Mouse (Mus musculus): Measurements from ENCODE around the gene Spag9. TPM values are rescaled to one million over a fixed set of nuclear protein-coding genes. Genes with fewer than 3 reads are reported as not detected.

Spag9 gene
- polyA plus RNA-seq (2014; fragmentation: Nextera tagmentation; extraction: Ambion mirVana) = 61.7 and 63.4 TPM in 2 replicates

DNA sequence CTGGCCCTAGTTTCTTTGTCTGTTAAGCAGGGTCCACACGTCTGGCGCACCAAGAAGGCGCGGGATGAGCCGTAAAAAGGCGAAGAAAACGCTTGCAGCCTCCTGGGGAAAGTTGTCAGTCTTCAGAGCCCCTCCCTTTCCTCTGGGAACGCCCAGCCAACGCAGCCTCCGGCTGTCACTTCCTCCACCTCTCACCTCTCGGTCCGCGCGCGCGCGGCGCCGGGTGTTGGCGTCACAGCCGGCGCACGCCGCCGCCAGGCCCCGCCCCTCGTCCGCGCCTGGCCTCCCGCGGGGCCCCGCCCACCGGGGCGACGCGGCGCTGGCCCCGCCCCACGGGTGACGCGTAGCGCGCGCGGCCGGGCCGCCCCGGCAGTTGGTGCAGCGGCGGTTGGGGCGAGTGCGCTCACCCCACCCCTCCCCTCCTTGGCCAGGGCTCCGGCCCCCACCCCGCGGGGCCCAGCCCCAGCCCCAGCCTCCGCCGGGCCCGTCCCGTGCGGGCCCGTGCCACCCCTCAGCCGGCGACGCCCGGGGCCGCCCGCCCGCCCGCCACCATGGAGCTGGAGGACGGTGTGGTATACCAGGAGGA lies at the start of gene Spag9:
Spag9 (plus strand) TSS at position 372 of the 586 bp plus-strand sequence.
- Histone ChIP-seq H3K4me1 (ENCODE audit: control insufficient read depth, insufficient read depth, low read length) (peaks cover 14% of the 10 kb centered on the region), H3K4me3 (ENCODE audit: low read depth, low read length) (peak within 1 kb of the TSS; percentile 91), H3K27me3 (ENCODE audit: control insufficient read depth, insufficient read depth, low read length) (no peaks in the 10 kb centered on the region), H3K36me3 (ENCODE audit: control insufficient read depth, insufficient read depth, low read length) (no peaks in the 10 kb centered on the region), H3K9ac (replicated peaks; ENCODE audit: low read depth, low read length) (peak within 1 kb of the TSS; percentile 92), H3K9me3 (ENCODE audit: control insufficient read depth, low read depth, low read length) (no peaks in the 10 kb centered on the region), H3K27ac (ENCODE audit: low read length) (peak within 1 kb of the TSS; percentile 98), H3K4me2 (replicated peaks; ENCODE audit: low read depth, low read length) (peak within 1 kb of the TSS; percentile 82)
- 1% methylated on average over 62 of the region's 70 CpGs for WGBS
- peak; percentile 94 for ATAC-seq (ENCODE audit: insufficient number of reproducible peaks, insufficient read depth, low FRiP score, low read depth)

DNA sequence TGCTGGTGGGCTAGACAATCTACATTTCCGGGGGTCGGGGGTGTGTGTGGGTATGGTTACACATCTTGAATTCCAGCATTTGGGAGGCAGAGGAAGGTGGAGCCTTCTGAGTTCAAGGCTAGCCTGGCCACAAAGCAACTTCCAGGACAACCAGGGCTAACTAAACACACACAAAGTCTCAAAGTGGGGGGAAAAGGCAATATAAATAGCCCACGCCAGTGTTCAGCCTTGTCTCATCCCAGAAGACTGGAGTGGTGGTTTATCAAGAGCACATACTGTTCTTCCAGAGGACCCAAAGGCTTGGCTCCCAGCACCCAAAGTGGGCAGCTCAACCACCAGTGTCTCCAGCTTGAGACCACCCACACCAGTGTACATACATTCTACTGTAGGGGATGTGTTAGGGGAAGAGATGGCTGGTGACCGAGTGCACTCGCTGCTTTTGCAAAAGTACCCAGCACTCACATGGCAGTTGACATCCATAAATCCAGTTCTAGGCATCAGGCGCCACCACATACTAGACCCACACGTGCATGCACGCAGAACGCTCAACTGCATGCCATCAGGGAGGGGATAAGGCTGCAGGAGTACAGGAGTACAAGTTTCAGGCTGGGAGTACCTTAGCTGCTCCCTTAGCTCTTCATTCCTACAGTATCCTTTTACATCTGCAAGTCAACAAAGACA lies 46.9 kb upstream of the Spag9 start:
- Histone ChIP-seq H3K36me3 (ENCODE audit: control insufficient read depth, insufficient read depth, low read length) (peaks cover 60% of the 10 kb centered on the region), H3K27me3 (ENCODE audit: control insufficient read depth, insufficient read depth, low read length) (no peaks in the 10 kb centered on the region), H3K27ac (ENCODE audit: low read length) (no peak overlapping the region), H3K4me1 (ENCODE audit: control insufficient read depth, insufficient read depth, low read length) (peaks cover 9% of the 10 kb centered on the region), H3K4me3 (ENCODE audit: low read depth, low read length) (no peak overlapping the region), H3K9ac (replicated peaks; ENCODE audit: low read depth, low read length) (no peak overlapping the region), H3K4me2 (replicated peaks; ENCODE audit: low read depth, low read length) (no peak overlapping the region), H3K9me3 (ENCODE audit: control insufficient read depth, low read depth, low read length) (no peaks in the 10 kb centered on the region)
- 90% methylated on average over 9 of the region's 9 CpGs for WGBS
- no peak for ATAC-seq (ENCODE audit: insufficient number of reproducible peaks, insufficient read depth, low FRiP score, low read depth)

DNA sequence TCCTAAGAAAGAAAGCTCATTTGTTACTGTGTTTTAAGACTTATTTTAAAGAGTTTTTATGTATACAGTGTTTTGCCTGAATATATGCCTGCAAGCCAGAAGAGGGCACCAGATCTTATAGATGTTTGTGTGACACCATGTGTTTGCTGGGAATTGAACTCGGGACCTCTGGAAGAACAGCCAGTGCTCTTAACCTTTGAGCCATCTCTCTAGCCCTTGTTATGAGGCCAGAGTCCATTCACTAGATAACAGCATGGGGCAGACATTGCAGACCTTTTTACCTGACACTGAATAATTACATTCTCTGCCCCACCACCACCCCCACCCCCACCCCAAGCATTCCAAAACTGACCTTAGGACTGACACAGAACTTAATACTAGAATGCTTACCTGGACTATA lies 45.8 kb upstream of the Spag9 start:
- no peak overlapping the region for H3K4me3 ChIP-seq (ENCODE audit: low read depth, low read length)
- no peak overlapping the region for H3K27ac ChIP-seq (ENCODE audit: low read length)
- 86% methylated on average over 1 of the region's 1 CpGs for WGBS
- no peak for ATAC-seq (ENCODE audit: insufficient number of reproducible peaks, insufficient read depth, low FRiP score, low read depth)
- H3K4me1 ChIP-seq (ENCODE audit: control insufficient read depth, insufficient read depth, low read length) = peaks cover 14% of the 10 kb centered on the region
- no peaks in the 10 kb centered on the region for H3K9me3 ChIP-seq (ENCODE audit: control insufficient read depth, low read depth, low read length)
- H3K4me2 ChIP-seq (replicated peaks; ENCODE audit: low read depth, low read length) = no peak overlapping the region
- H3K27me3 ChIP-seq (ENCODE audit: control insufficient read depth, insufficient read depth, low read length) = no peaks in the 10 kb centered on the region
- peaks cover 57% of the 10 kb centered on the region for H3K36me3 ChIP-seq (ENCODE audit: control insufficient read depth, insufficient read depth, low read length)
- no peak overlapping the region for H3K9ac ChIP-seq (replicated peaks; ENCODE audit: low read depth, low read length)

DNA sequence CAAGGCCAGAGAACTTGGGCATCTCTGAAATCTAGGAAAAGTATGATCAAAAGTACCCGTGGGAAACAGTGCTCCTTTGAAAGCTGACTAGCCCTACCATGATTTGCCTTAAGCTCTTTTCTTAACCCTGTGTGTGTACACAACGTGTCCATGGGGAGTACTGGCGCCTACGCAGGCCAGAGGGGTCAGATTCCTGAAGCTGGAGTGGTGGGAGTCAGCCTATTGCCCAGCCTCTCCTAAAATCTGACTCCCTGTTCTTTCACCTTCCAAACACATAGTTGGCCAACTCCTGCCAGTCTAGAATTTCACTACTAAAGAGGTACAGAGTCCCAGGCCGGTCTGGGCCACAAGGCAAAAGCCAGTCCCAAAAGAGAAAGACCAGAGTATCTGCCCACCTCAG lies 43.5 kb upstream of the Spag9 start:
- Histone ChIP-seq H3K9me3 (ENCODE audit: control insufficient read depth, low read depth, low read length) (no peaks in the 10 kb centered on the region), H3K36me3 (ENCODE audit: control insufficient read depth, insufficient read depth, low read length) (peaks cover 51% of the 10 kb centered on the region), H3K9ac (replicated peaks; ENCODE audit: low read depth, low read length) (no peak overlapping the region), H3K4me3 (ENCODE audit: low read depth, low read length) (no peak overlapping the region), H3K4me2 (replicated peaks; ENCODE audit: low read depth, low read length) (no peak overlapping the region), H3K4me1 (ENCODE audit: control insufficient read depth, insufficient read depth, low read length) (peaks cover 21% of the 10 kb centered on the region), H3K27me3 (ENCODE audit: control insufficient read depth, insufficient read depth, low read length) (no peaks in the 10 kb centered on the region), H3K27ac (ENCODE audit: low read length) (no peak overlapping the region)
- WGBS = 63% methylated on average over 5 of the region's 5 CpGs
- ATAC-seq (ENCODE audit: insufficient number of reproducible peaks, insufficient read depth, low FRiP score, low read depth) = no peak

DNA sequence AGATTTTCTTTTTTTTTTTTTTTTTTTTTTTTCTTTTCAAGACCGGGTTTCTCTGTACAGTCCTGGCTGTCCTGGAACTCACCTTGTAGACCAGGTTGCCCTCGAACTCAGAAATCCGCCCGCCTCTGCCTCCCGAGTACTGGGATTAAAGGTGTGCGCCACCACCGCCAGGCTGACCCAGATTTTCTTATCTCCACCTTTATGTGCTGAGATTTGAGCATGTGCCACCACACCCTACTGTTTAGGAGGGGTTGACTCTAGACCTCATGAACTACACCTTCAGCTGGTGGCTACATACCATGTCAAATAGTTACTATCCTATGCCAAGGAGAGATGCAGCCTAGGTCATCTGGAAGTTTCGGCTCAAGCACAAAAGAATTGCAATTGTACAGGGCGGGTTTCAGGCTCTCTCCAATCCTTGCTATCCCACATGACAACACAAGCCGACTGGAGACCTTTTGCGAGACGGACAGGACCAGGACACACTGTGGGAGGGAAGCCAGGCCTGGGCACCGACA lies 41.1 kb upstream of the Spag9 start:
- Histone ChIP-seq H3K9ac (replicated peaks; ENCODE audit: low read depth, low read length) (peak overlapping the region; percentile 58), H3K27ac (ENCODE audit: low read length) (peak overlapping the region; percentile 87), H3K4me3 (ENCODE audit: low read depth, low read length) (peak overlapping the region; percentile 63), H3K4me1 (ENCODE audit: control insufficient read depth, insufficient read depth, low read length) (peaks cover 21% of the 10 kb centered on the region), H3K4me2 (replicated peaks; ENCODE audit: low read depth, low read length) (peak overlapping the region; percentile 84), H3K27me3 (ENCODE audit: control insufficient read depth, insufficient read depth, low read length) (no peaks in the 10 kb centered on the region), H3K36me3 (ENCODE audit: control insufficient read depth, insufficient read depth, low read length) (peaks cover 54% of the 10 kb centered on the region), H3K9me3 (ENCODE audit: control insufficient read depth, low read depth, low read length) (no peaks in the 10 kb centered on the region)
- 45% methylated on average over 13 of the region's 13 CpGs for WGBS
- no peak; the same call in 1 of the 2 replicates for ATAC-seq (ENCODE audit: insufficient number of reproducible peaks, insufficient read depth, low FRiP score, low read depth)

DNA sequence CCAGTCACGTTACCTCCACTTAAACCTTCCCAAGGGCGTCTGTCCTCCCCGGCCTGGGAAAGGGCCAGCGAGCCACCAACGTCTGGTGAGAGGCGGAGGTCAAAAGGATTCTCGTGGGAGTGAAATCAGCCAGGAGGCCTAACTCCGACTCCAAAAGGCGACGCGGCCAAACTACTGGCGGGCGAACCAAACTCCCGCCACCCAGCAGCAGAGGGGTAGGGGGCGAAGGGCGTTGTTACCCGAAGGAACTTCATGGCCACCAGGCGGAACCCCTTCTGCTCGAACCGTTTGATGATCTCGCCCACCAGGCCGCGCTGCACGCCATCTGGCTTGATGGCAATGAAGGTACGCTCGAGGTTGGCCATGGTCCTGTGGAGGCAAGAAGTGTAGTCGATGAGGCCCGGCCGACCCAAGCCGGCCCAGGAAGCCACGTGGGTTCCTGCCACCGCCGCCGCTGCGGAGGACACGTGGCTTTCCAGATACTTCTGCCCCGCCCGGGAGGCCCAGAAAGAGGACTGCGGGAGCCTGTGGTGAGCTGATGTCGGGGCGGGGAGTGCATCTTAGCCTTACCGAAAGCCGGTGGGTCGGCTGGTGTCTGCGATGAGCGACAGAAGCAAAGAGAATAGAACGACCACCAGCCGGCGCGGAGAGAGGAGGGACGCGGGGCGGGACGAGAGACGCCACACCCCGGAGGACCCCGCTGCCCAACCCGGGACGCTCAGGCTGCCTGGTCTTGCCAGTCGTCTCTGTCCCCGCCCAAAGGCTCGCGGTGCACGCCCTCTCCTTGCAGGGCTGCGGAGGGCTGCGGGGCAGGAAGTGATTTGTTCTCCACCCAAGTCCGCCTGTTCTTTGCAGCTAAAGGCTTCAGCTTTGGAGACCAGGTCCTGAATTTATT lies 40.4 kb upstream of the Spag9 start:
- H3K27ac ChIP-seq (ENCODE audit: low read length) = peak overlapping the region; percentile 87
- H3K9me3 ChIP-seq (ENCODE audit: control insufficient read depth, low read depth, low read length) = no peaks in the 10 kb centered on the region
- H3K27me3 ChIP-seq (ENCODE audit: control insufficient read depth, insufficient read depth, low read length) = no peaks in the 10 kb centered on the region
- peak overlapping the region; percentile 58 for H3K9ac ChIP-seq (replicated peaks; ENCODE audit: low read depth, low read length)
- peak overlapping the region; percentile 63 for H3K4me3 ChIP-seq (ENCODE audit: low read depth, low read length)
- peak; percentile 97 for ATAC-seq (ENCODE audit: insufficient number of reproducible peaks, insufficient read depth, low FRiP score, low read depth)
- under 1% methylated on average over 67 of the region's 67 CpGs for WGBS
- H3K4me1 ChIP-seq (ENCODE audit: control insufficient read depth, insufficient read depth, low read length) = peaks cover 21% of the 10 kb centered on the region
- H3K36me3 ChIP-seq (ENCODE audit: control insufficient read depth, insufficient read depth, low read length) = peaks cover 56% of the 10 kb centered on the region
- H3K4me2 ChIP-seq (replicated peaks; ENCODE audit: low read depth, low read length) = peak overlapping the region; percentile 84

DNA sequence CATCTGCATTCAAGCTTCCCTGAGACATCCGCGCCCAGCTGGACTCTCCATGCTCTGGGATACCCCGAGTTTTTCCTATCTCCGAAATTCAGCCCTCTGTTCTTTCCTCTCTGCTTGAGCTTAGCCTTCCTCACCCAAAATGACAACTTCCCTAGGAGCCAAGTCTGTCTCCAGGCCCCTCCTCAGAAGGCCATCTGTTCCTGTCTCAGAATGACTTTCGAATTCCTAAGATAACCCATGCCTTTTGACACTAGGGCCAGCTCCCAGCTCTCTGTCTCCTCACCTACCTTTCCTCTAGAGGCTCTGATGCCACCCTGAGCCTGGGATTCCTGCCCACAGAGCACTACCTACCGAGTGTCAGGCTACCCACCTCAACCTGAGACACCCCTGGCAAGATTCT lies 39.7 kb upstream of the Spag9 start, which contains the start of gene Nme2:
Nme2 (minus strand) TSS at position 101 of the 400 bp plus-strand sequence.
- Histone ChIP-seq H3K36me3 (ENCODE audit: control insufficient read depth, insufficient read depth, low read length) (peaks cover 55% of the 10 kb centered on the region), H3K9me3 (ENCODE audit: control insufficient read depth, low read depth, low read length) (no peaks in the 10 kb centered on the region), H3K27me3 (ENCODE audit: control insufficient read depth, insufficient read depth, low read length) (no peaks in the 10 kb centered on the region), H3K4me1 (ENCODE audit: control insufficient read depth, insufficient read depth, low read length) (peaks cover 21% of the 10 kb centered on the region), H3K9ac (replicated peaks; ENCODE audit: low read depth, low read length) (peak within 1 kb of the TSS; percentile 58), H3K27ac (ENCODE audit: low read length) (peak within 1 kb of the TSS; percentile 87), H3K4me2 (replicated peaks; ENCODE audit: low read depth, low read length) (peak within 1 kb of the TSS; percentile 84), H3K4me3 (ENCODE audit: low read depth, low read length) (peak within 1 kb of the TSS; percentile 63)
- peak; percentile 15; the same call in 1 of the 2 replicates for ATAC-seq (ENCODE audit: insufficient number of reproducible peaks, insufficient read depth, low FRiP score, low read depth)
- WGBS = 1% methylated on average over 6 of the region's 6 CpGs

DNA sequence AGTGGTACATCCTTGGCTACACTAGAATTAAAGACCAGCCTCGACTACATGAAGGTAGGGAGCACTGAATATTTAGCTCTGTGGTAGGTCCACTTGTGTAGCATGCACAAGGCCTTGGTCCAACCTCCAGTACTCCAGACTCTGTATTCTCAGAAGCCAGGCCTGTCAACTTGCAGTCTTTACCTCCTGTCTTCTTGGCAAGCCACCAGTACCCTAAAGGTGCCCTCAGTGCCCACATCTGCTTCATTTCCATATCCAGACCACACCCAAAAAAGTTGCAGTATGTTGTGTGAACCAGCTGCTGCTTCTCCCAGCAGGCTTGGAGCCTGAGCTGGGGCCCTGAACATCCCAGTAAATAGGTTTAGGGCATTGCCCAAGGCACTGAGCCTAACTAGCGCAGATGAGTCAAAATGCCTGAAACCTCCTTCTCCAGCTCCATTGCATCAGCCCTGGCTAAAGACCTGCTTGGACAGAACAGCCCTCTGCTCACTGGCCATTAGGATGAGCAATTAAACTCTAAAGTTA lies 38.8 kb upstream of the Spag9 start:
- H3K9ac ChIP-seq (replicated peaks; ENCODE audit: low read depth, low read length) = no peak overlapping the region
- no peaks in the 10 kb centered on the region for H3K9me3 ChIP-seq (ENCODE audit: control insufficient read depth, low read depth, low read length)
- H3K27me3 ChIP-seq (ENCODE audit: control insufficient read depth, insufficient read depth, low read length) = no peaks in the 10 kb centered on the region
- no peak overlapping the region for H3K27ac ChIP-seq (ENCODE audit: low read length)
- ATAC-seq (ENCODE audit: insufficient number of reproducible peaks, insufficient read depth, low FRiP score, low read depth) = no peak
- H3K4me1 ChIP-seq (ENCODE audit: control insufficient read depth, insufficient read depth, low read length) = peaks cover 21% of the 10 kb centered on the region
- H3K4me2 ChIP-seq (replicated peaks; ENCODE audit: low read depth, low read length) = no peak overlapping the region
- 81% methylated on average over 2 of the region's 2 CpGs for WGBS
- H3K4me3 ChIP-seq (ENCODE audit: low read depth, low read length) = no peak overlapping the region
- peaks cover 55% of the 10 kb centered on the region for H3K36me3 ChIP-seq (ENCODE audit: control insufficient read depth, insufficient read depth, low read length)
